Mouse (Mus musculus) MEL (cell line): ENCODE data around the gene Hs3st6. TPM values are rescaled to one million over a fixed set of nuclear protein-coding genes. Genes with fewer than 3 reads are reported as not detected.
A peak's percentile ranks its signal among the peaks of the same experiment; 100 is the strongest.

ENCODE experiments used
- DNase-seq: peaks from one replicate; pipeline ENCODE4 v3.0.0; 2011; ENCODE audit warnings: low read depth, low spot score
- H3K27ac ChIP-seq: 2 replicates; pipeline ENCODE4 v1.5.1; 2012; ENCODE audit warnings: low read depth, mild to moderate bottlenecking, control low read depth, low read length, moderate library complexity; ENCODE audit not compliant: control insufficient read depth
- H3K27me3 ChIP-seq, 2 experiments: fragments of 150-350 bp in 1 of 2; sonication (generic) in 1 of 2; 2 replicates each; pipeline ENCODE4 v1.6.1; 2012; ENCODE audit warnings: low read length in 2 of 2, mild to moderate bottlenecking in 2 of 2, improper control_type of control experiment in 1 of 2, moderate library complexity in 1 of 2; ENCODE audit not compliant: insufficient read depth in 2 of 2, control insufficient read depth in 1 of 2
- H3K36me3 ChIP-seq, 2 experiments: 2 replicates each; pipeline ENCODE4 v1.6.1; 2012 to 2014; ENCODE audit warnings: low read length in 2 of 2, improper control_type of control experiment in 1 of 2, inconsistent platforms in 1 of 2, mild to moderate bottlenecking in 1 of 2; ENCODE audit not compliant: insufficient read depth in 2 of 2, control insufficient read depth in 1 of 2
- H3K4me1 ChIP-seq, 2 experiments: fragments of 150-350 bp in 1 of 2; sonication (generic) in 1 of 2; 2 replicates each; pipeline ENCODE4 v1.6.1; 2012; ENCODE audit warnings: low read length in 2 of 2, improper control_type of control experiment in 1 of 2, mild to moderate bottlenecking in 1 of 2; ENCODE audit not compliant: insufficient read depth in 2 of 2, control insufficient read depth in 1 of 2
- H3K4me3 ChIP-seq, 2 experiments: fragments of 150-350 bp in 1 of 2; sonication (generic) in 1 of 2; 2 replicates each; pipeline ENCODE4 v1.5.1; 2012; ENCODE audit warnings: low read depth in 2 of 2, low read length in 2 of 2, mild to moderate bottlenecking in 2 of 2, moderate library complexity in 2 of 2, control low read depth in 1 of 2, improper control_type of control experiment in 1 of 2; ENCODE audit not compliant: control insufficient read depth in 1 of 2, insufficient read depth in 1 of 2
- H3K79me2 ChIP-seq: 2 replicates; pipeline ENCODE4 v1.6.1; 2012; ENCODE audit warnings: mild to moderate bottlenecking, low read length, moderate library complexity; ENCODE audit not compliant: control insufficient read depth, poor library complexity, insufficient read depth
- H3K9ac ChIP-seq: 2 replicates; pipeline ENCODE4 v1.6.1; 2012; ENCODE audit warnings: low read depth, mild to moderate bottlenecking, control low read depth, low read length, moderate library complexity; ENCODE audit not compliant: control insufficient read depth, poor library complexity, severe bottlenecking
- H3K9me3 ChIP-seq: fragments of 150-350 bp; sonication (generic); replicated peaks from 2 replicates; pipeline ENCODE4 v1.6.1; 2012; ENCODE audit warnings: mild to moderate bottlenecking, low read length, improper control_type of control experiment, moderate library complexity; ENCODE audit not compliant: insufficient read depth
- BHLHE40 ChIP-seq: IDR thresholded peaks from 2 replicates; pipeline ENCODE4 v1.6.1; 2012; ENCODE audit warnings: low read depth, mild to moderate bottlenecking, inconsistent platforms, low read length, improper control_type of control experiment, borderline replicate concordance
- CHD1 ChIP-seq: IDR thresholded peaks from 2 replicates; pipeline ENCODE4 v1.6.1; 2012; ENCODE audit warnings: low read depth, mild to moderate bottlenecking, inconsistent platforms, low read length, improper control_type of control experiment
- CHD2 ChIP-seq: IDR thresholded peaks from 2 replicates; pipeline ENCODE4 v1.6.1; 2011; ENCODE audit warnings: low read length, improper control_type of control experiment
- CTCF ChIP-seq, 3 experiments: IDR thresholded peaks in 2 of 3; conservative IDR thresholded peaks in 1 of 3; 2 replicates each; pipeline ENCODE4 v1.5.1; 2011 to 2012; ENCODE audit warnings: low read length in 3 of 3, low read depth in 2 of 3, mild to moderate bottlenecking in 2 of 3, improper control_type of control experiment in 1 of 3, inconsistent platforms in 1 of 3, mixed read lengths in 1 of 3, moderate library complexity in 1 of 3; ENCODE audit not compliant: control insufficient read depth in 1 of 3, insufficient read depth in 1 of 3, poor library complexity in 1 of 3, severe bottlenecking in 1 of 3
- E2F4 ChIP-seq: IDR thresholded peaks from 2 replicates; pipeline ENCODE4 v1.6.1; 2011; ENCODE audit warnings: low read depth, low read length, improper control_type of control experiment, borderline replicate concordance
- ELF1 ChIP-seq: IDR thresholded peaks from 2 replicates; pipeline ENCODE4 v1.6.1; 2014; ENCODE audit warnings: low read depth, mild to moderate bottlenecking, inconsistent platforms, low read length, improper control_type of control experiment, moderate library complexity
- EP300 ChIP-seq, 2 experiments: IDR thresholded peaks; 2 replicates each; pipeline ENCODE4 v1.6.1; 2011; ENCODE audit warnings: improper control_type of control experiment in 2 of 2, low read length in 2 of 2, low read depth in 1 of 2, mild to moderate bottlenecking in 1 of 2
- ETS1 ChIP-seq: IDR thresholded peaks from 2 replicates; pipeline ENCODE4 v1.6.1; 2012; ENCODE audit warnings: low read depth, mild to moderate bottlenecking, inconsistent platforms, low read length, improper control_type of control experiment, moderate library complexity
- GABPA ChIP-seq: IDR thresholded peaks from 2 replicates; pipeline ENCODE4 v1.6.1; 2012; ENCODE audit warnings: low read depth, mild to moderate bottlenecking, inconsistent platforms, low read length, improper control_type of control experiment, moderate library complexity
- HCFC1 ChIP-seq: IDR thresholded peaks from 2 replicates; pipeline ENCODE4 v1.6.1; 2012; ENCODE audit warnings: low read depth, mild to moderate bottlenecking, inconsistent platforms, low read length, improper control_type of control experiment, moderate library complexity
- JUND ChIP-seq: IDR thresholded peaks from 2 replicates; pipeline ENCODE4 v1.6.1; 2011; ENCODE audit warnings: low read depth, mild to moderate bottlenecking, improper control_type of control experiment, low read length
- KAT2A ChIP-seq: conservative IDR thresholded peaks from 2 replicates; pipeline ENCODE4 v1.6.1; 2012; ENCODE audit warnings: low read depth, low read length, improper control_type of control experiment, inconsistent platforms
- MAFK ChIP-seq: IDR thresholded peaks from 2 replicates; pipeline ENCODE4 v1.6.1; 2011; ENCODE audit warnings: low read depth, mild to moderate bottlenecking, low read length, improper control_type of control experiment, borderline replicate concordance
- MAZ ChIP-seq: IDR thresholded peaks from 2 replicates; pipeline ENCODE4 v1.6.1; 2012; ENCODE audit warnings: low read depth, mild to moderate bottlenecking, inconsistent platforms, low read length, improper control_type of control experiment
- MEF2A ChIP-seq: IDR thresholded peaks from 2 replicates; pipeline ENCODE4 v1.6.1; 2014; ENCODE audit warnings: low read depth, mild to moderate bottlenecking, inconsistent platforms, low read length, improper control_type of control experiment; ENCODE audit not compliant: poor library complexity, insufficient replicate concordance, severe bottlenecking; ENCODE audit errors: extremely low read depth
- MXI1 ChIP-seq: IDR thresholded peaks from 2 replicates; pipeline ENCODE4 v1.6.1; 2011; ENCODE audit warnings: mild to moderate bottlenecking, low read depth, low read length, improper control_type of control experiment
- MYB ChIP-seq: IDR thresholded peaks from 2 replicates; pipeline ENCODE4 v1.6.1; 2011; ENCODE audit warnings: mild to moderate bottlenecking, low read depth, low read length, improper control_type of control experiment
- MYC ChIP-seq: IDR thresholded peaks from 2 replicates; pipeline ENCODE4 v1.6.1; 2011; ENCODE audit warnings: low read depth, mild to moderate bottlenecking, low read length, improper control_type of control experiment, moderate library complexity
- NELFE ChIP-seq: IDR thresholded peaks from 2 replicates; pipeline ENCODE4 v1.6.1; 2011; ENCODE audit warnings: low read depth, low read length, improper control_type of control experiment
- NRF1 ChIP-seq: IDR thresholded peaks from 2 replicates; pipeline ENCODE4 v1.6.1; 2014; ENCODE audit warnings: low read depth, mild to moderate bottlenecking, inconsistent platforms, low read length, improper control_type of control experiment, moderate library complexity; ENCODE audit not compliant: poor library complexity, insufficient read depth, severe bottlenecking
- POLR2A ChIP-seq, 2 experiments: IDR thresholded peaks; 2 replicates each; pipeline ENCODE4 v1.6.1; 2011 to 2012; ENCODE audit warnings: low read length in 2 of 2, mild to moderate bottlenecking in 2 of 2, control low read depth in 1 of 2, improper control_type of control experiment in 1 of 2, low read depth in 1 of 2, moderate library complexity in 1 of 2; ENCODE audit not compliant: control insufficient read depth in 1 of 2, insufficient read depth in 1 of 2, poor library complexity in 1 of 2
- POLR2AphosphoS2 ChIP-seq: IDR thresholded peaks from 2 replicates; pipeline ENCODE4 v1.6.1; 2011; ENCODE audit warnings: low read length, improper control_type of control experiment
- RAD21 ChIP-seq: IDR thresholded peaks from 2 replicates; pipeline ENCODE4 v1.6.1; 2011; ENCODE audit warnings: mild to moderate bottlenecking, low read depth, low read length, improper control_type of control experiment
- RCOR1 ChIP-seq: IDR thresholded peaks from 2 replicates; pipeline ENCODE4 v1.6.1; 2012; ENCODE audit warnings: low read depth, mild to moderate bottlenecking, inconsistent platforms, low read length, improper control_type of control experiment
- SIN3A ChIP-seq: IDR thresholded peaks from 2 replicates; pipeline ENCODE4 v1.6.1; 2012; ENCODE audit warnings: low read length, improper control_type of control experiment, inconsistent platforms
- SMC3 ChIP-seq: IDR thresholded peaks from 2 replicates; pipeline ENCODE4 v1.6.1; 2011; ENCODE audit warnings: low read depth, low read length, improper control_type of control experiment
- TAL1 ChIP-seq: IDR thresholded peaks from 2 replicates; pipeline ENCODE4 v1.6.1; 2012; ENCODE audit warnings: mild to moderate bottlenecking, inconsistent platforms, low read length, moderate library complexity, mixed read lengths
- TBP ChIP-seq: IDR thresholded peaks from 2 replicates; pipeline ENCODE4 v1.8.0; 2011; ENCODE audit warnings: low read depth, low read length, improper control_type of control experiment
- TCF12 ChIP-seq: IDR thresholded peaks from 2 replicates; pipeline ENCODE4 v1.6.1; 2014; ENCODE audit warnings: low read depth, mild to moderate bottlenecking, inconsistent platforms, low read length, improper control_type of control experiment, moderate library complexity
- UBTF ChIP-seq: IDR thresholded peaks from 2 replicates; pipeline ENCODE4 v1.6.1; 2012; ENCODE audit warnings: low read depth, mild to moderate bottlenecking, inconsistent platforms, low read length, improper control_type of control experiment, moderate library complexity, borderline replicate concordance; ENCODE audit not compliant: insufficient read depth
- USF1 ChIP-seq: IDR thresholded peaks from 2 replicates; pipeline ENCODE4 v1.6.1; 2014; ENCODE audit warnings: low read depth, mild to moderate bottlenecking, inconsistent platforms, low read length, improper control_type of control experiment, moderate library complexity
- USF2 ChIP-seq, 2 experiments: IDR thresholded peaks; 2 replicates each; pipeline ENCODE4 v1.6.1; 2011 to 2012; ENCODE audit warnings: improper control_type of control experiment in 2 of 2, low read length in 2 of 2, borderline replicate concordance in 1 of 2, inconsistent platforms in 1 of 2, low read depth in 1 of 2, mild to moderate bottlenecking in 1 of 2; ENCODE audit not compliant: insufficient read depth in 1 of 2
- ZC3H11A ChIP-seq: IDR thresholded peaks from 2 replicates; pipeline ENCODE4 v1.6.1; 2012; ENCODE audit warnings: low read depth, mild to moderate bottlenecking, inconsistent platforms, low read length, improper control_type of control experiment
- ZKSCAN1 ChIP-seq: IDR thresholded peaks from 2 replicates; pipeline ENCODE4 v1.6.1; 2012; ENCODE audit warnings: low read depth, mild to moderate bottlenecking, inconsistent platforms, low read length, improper control_type of control experiment, moderate library complexity
- ZMIZ1 ChIP-seq: IDR thresholded peaks from 2 replicates; pipeline ENCODE4 v1.6.1; 2012; ENCODE audit warnings: low read depth, mild to moderate bottlenecking, inconsistent platforms, low read length, improper control_type of control experiment, moderate library complexity
- ZNF384 ChIP-seq: IDR thresholded peaks from 2 replicates; pipeline ENCODE4 v1.6.1; 2012; ENCODE audit warnings: low read depth, mild to moderate bottlenecking, inconsistent platforms, low read length, improper control_type of control experiment
- polyA plus RNA-seq, 2 experiments: library from polyadenylated mRNA; stranded (reverse) in 1 of 2; unstranded in 1 of 2; fragments of >175 nt in 1 of 2; fragments of >200 nt in 1 of 2; gene quantifications; 2 replicates each; pipeline versions ENCODE4 v1.2.1 to v1.2.4; 2012; ENCODE audit warnings: low replicate concordance in 2 of 2, low read depth in 1 of 2; ENCODE audit not compliant: insufficient read length in 2 of 2, insufficient read depth in 1 of 2, missing spikeins in 1 of 2
- total RNA-seq: library from RNA; depleted of rRNA; stranded (reverse); fragments of 300-350 nt; gene quantifications from 2 replicates; pipeline ENCODE4 v1.2.3, GENCODE M21; 2012

Gene Hs3st6
- total and polyA plus RNA-seq, 3 experiments, result not detected

GRCm38 (mm10) chr17:24736330-24737051, 16.3 kb upstream of the Hs3st6 start, which contains the start of gene Msrb1:
TSS of gene Msrb1 (plus strand) at chr17:24736642.
- peaks cover 0 to 10% of the 10 kb centered on the region in 2 experiments; a peak in 1 of 4 replicates for H3K36me3 ChIP-seq
- peak within 1 kb of the TSS; percentile 77 for H3K27ac ChIP-seq
- H3K9me3 ChIP-seq, result no peaks in the 10 kb centered on the region
- DNase-seq, result peak; percentile 99
- H3K9ac ChIP-seq, result peak within 1 kb of the TSS; percentile 84
- H3K27me3 ChIP-seq, result no peaks in the 10 kb centered on the region
- peaks cover 2% of the 10 kb centered on the region; the same call in 1 of the 2 replicates for H3K79me2 ChIP-seq
- H3K4me3 ChIP-seq, result peak within 1 kb of the TSS; percentile 90 to 93
- peaks cover 0 to 17% of the 10 kb centered on the region in 2 experiments; a peak in 2 of 4 replicates for H3K4me1 ChIP-seq
- no peak for TF ChIP-seq BHLHE40
- TF ChIP-seq USF2 (IDR thresholded peaks at IDR 0.05; ENCODE audit: borderline replicate concordance in 1 of 2, insufficient read depth in 1 of 2, low read depth in 1 of 2, low read length in 2 of 2), result no peak
- TF ChIP-seq MYB, result no peak
- no peak; the same call in 1 of the 2 replicates for TF ChIP-seq TCF12
- peak; percentile 74 for TF ChIP-seq HCFC1
- no peak for TF ChIP-seq NRF1
- peak; percentile 69 for TF ChIP-seq NELFE
- no peak for TF ChIP-seq CHD2
- TF ChIP-seq EP300 (IDR thresholded peaks at IDR 0.05; ENCODE audit: low read depth in 1 of 2, low read length in 2 of 2), result no peak
- TF ChIP-seq JUND, result no peak
- no peak for TF ChIP-seq TAL1
- peak; percentile 60 to 94 for TF ChIP-seq POLR2A (IDR thresholded peaks at IDR 0.05; ENCODE audit: control insufficient read depth in 1 of 2, insufficient read depth in 1 of 2, low read depth in 1 of 2, low read length in 2 of 2, poor library complexity in 1 of 2)
- TF ChIP-seq MXI1, result no peak; the same call in none of the 2 replicates
- TF ChIP-seq ZMIZ1, result peak; percentile 89
- no peak for TF ChIP-seq CHD1
- no peak for TF ChIP-seq CTCF (IDR thresholded peaks at IDR 0.05 in 2 of 3, conservative IDR thresholded peaks at IDR 0.05 in 1 of 3; ENCODE audit: control insufficient read depth in 1 of 3, insufficient read depth in 1 of 3, low read depth in 2 of 3, low read length in 3 of 3, poor library complexity in 1 of 3, severe bottlenecking in 1 of 3)
- TF ChIP-seq ZC3H11A, result no peak
- TF ChIP-seq MAFK, result no peak
- TF ChIP-seq KAT2A, result no peak
- peak; percentile 85 for TF ChIP-seq SIN3A
- TF ChIP-seq ELF1, result peak; percentile 92
- TF ChIP-seq GABPA, result no peak
- TF ChIP-seq E2F4, result no peak
- TF ChIP-seq MYC, result no peak
- TF ChIP-seq MEF2A, result no peak
- no peak for TF ChIP-seq RCOR1
- TF ChIP-seq ZKSCAN1, result no peak
- TF ChIP-seq USF1, result 0 out of 2 replicates have a peak, but pooled peaks have one; percentile 10
- peak; percentile 74 for TF ChIP-seq TBP
- TF ChIP-seq ZNF384, result no peak
- TF ChIP-seq POLR2AphosphoS2, result peak; percentile 74; the same call in 1 of the 2 replicates
- TF ChIP-seq UBTF, result no peak
- TF ChIP-seq RAD21, result no peak
- TF ChIP-seq MAZ, result peak; percentile 64; the same call in 1 of the 2 replicates
- no peak for TF ChIP-seq SMC3
- no peak for TF ChIP-seq ETS1
